Mouse (Mus musculus): ENCODE measurements around the gene Fcgbp.

DNA sequence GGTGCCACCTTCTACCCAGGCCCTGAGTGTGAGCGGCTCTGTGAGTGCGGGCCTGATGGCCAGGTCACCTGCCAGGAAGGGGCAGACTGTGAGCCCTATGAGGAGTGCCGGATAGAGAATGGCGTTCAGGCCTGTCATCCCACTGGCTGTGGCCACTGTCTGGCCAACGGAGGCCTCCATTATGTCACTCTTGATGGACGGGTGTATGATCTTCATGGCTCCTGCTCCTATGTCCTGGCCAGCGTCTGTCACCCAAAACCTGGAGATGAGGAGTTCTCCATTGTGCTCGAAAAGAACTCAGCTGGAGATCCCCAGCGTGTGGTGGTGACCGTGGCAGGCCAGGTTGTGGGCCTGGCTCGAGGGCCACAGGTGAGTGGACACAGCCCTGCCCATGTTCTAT, 35.2 kb downstream of the Fcgbp start:
- no peak for TF ChIP-seq CTCF (IDR thresholded peaks at IDR 0.05; ENCODE audit: low read depth, low read length)
- TF ChIP-seq POLR2A (IDR thresholded peaks at IDR 0.05; ENCODE audit: extremely low read depth, insufficient read depth, low read length) = no peak
